Mouse (Mus musculus) layer of hippocampus, adult 18-20 months (tissue): ENCODE measurements around the gene Abcc8. TPM values are rescaled to one million over a fixed set of nuclear protein-coding genes. Genes with fewer than 3 reads are reported as not detected.
A peak's percentile ranks its signal among the peaks of the same experiment; 100 is the strongest.

ENCODE experiments used
- DNase-seq, 2 experiments: peaks; one replicate each; pipeline ENCODE4 v3.0.0; 2022; ENCODE audit warnings: low spot score in 2 of 2
- total RNA-seq, 2 experiments: library from RNA; stranded (reverse); gene quantifications; 2 replicates each; pipeline ENCODE4 v1.2.3; 2021

Abcc8 gene
- total RNA-seq, 2 experiments from 2014 or later: 41.8 to 42.8 TPM

DNA sequence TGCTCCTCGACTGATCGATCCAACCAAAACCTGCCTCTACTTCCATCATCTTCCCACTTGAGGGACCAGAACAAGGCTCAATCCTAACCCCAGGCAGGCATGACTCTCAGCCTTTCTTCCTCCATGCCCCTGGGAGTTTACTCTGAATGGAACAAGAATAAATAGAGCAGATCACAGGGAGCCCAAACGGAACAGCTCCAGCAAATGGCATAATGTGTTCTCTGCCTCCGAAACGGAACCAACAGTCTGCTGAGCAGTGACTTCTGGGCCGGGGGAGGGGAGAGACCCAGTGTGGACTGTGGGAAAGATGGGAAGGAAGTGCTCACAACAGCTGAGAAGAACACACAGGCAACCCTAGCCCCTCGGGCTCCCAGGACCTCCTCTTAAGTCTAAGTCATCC is 22.1 kb downstream of the Abcc8 start:
- peak in 1 of 2 experiments; percentile 56 for DNase-seq

DNA sequence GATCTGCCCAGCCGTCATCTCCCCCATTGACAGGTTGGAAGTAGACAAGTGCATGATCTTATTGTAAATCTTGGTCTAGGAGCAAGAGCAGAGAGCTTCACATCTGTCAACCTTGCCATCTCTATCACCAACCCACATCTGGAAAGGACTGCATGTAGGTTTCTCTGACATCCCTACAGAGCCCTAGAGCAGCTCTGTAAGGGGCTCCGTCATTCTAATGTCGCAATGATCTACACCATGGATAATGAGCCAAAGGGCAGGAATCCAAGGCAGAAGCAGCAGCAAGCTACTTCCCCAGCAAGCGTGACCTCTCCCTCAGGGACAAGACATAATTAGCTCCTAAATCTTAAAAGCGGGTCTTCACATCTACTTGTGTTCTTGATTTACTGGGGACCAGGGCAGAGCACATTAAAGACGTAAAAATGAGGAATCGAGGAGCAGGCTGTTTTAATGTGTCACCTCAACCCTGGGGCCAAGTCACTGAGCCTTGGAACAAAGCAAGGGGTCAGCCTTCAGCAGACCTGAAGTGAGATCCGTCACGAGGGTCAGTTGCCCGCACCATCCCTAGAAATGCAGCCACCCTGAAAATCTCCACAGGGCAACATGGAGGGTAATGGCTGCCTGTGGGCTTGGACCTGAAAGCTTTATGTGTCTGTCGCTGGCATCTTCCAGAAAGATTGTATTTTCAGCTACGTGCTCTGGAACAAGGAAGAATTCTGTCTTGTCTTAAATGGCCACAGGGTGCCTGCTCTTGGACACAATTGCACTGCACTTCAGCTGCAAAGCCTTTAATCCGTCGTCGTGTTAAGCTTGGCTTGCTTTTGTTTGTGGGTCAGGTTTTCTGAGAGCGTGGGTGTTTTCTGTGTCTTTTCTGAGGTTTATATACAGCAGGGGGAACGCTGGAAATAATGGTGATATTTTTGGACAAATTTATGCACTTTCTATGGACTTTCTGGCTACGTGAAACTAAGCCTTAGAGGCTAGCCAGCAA is 25.0 kb downstream of the Abcc8 start:
- no peak for DNase-seq

DNA sequence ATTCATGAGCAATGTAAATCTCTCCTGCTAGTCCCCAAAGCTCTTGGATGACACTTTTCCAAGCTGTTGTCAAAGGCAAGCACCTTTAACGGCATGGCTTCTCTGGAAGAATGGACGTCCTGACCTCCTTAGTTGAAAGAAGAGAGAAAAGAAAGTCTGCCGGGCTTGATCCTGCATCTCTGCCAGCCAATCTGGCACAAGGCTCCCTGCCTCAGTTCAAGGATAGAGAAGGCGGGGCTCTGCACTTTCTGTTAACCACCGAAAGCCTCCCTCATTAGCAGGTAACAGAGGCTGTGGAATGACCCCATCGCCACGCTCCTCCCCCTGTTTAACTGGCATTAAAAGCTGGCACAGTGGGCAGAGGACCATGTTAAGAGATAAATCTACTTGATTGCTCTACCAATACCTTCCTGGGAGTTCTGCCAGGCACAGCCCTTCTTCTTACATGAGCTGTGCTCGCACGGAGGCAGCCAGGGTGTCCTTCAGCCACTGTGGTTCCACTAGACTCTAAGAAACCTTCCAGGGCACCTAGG is 26.9 kb downstream of the Abcc8 start:
- DNase-seq: no peak

DNA sequence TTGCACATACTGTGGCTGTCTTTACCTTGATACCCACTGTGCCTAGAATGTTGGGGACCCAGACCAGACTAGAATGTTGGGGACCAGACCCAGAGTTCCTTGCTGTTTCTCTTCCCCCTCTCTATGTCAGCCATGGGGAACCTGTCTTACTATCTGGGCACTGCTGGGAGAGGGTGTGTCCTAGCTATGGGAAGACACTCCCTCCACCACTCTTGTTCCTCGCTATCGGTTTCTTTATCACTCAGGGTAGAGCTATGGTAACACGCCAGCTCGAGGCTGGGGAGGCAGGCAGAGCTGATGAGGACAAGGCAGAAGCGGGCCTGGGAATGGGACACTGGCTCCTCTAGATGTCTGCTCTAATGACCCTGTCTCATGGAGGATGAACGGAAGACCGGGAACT is 32.4 kb downstream of the Abcc8 start:
- DNase-seq: no peak

DNA sequence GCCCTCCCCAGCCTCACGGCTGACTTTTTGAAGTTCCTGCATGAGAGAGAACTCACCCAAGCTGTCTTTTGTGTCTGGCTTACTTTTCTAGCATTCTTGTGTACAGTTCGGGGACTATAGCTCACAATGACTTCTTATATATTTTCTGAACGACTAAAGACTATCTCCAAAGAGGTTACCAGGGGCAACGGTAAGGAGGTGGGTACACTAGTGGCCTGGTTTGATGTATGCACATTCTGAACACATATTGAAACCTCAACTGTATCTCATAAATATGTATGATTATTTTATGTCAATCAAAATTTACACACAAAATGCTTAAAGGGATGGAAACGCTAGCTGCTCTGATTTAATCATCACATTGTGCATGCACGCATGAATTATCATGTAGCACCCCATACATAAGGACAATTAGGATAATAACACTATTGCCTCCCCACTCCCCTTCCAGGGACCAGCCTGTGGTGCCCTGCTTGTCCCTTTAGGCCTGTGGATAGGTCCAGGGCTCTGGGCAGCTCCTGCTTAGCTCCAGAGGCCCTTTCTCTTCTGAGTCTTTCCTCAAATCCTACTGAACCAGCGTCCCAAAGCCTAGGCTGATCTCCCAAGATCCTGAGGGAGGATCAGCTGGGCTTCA is 33.0 kb downstream of the Abcc8 start:
- no peak for DNase-seq

DNA sequence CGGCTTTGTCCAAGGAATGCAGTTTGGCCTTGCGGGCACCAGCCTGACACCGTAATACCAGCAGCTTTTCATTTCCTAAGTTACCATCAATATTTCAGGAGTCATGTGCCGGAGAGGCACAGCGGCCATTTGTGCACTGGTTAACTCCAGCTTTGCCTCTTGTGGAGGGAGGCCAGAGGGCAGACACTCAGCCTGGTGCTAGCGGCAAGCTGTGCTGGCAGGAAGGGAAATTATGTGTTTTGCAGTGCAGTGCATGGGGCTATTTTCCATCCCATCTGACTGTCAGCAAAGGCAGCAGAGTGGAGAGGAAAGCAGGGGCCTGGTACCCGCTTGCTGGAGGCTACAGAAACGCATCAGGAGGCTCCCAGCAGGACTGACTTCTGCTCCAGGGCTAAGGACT is 35.8 kb downstream of the Abcc8 start:
- no peak for DNase-seq

DNA sequence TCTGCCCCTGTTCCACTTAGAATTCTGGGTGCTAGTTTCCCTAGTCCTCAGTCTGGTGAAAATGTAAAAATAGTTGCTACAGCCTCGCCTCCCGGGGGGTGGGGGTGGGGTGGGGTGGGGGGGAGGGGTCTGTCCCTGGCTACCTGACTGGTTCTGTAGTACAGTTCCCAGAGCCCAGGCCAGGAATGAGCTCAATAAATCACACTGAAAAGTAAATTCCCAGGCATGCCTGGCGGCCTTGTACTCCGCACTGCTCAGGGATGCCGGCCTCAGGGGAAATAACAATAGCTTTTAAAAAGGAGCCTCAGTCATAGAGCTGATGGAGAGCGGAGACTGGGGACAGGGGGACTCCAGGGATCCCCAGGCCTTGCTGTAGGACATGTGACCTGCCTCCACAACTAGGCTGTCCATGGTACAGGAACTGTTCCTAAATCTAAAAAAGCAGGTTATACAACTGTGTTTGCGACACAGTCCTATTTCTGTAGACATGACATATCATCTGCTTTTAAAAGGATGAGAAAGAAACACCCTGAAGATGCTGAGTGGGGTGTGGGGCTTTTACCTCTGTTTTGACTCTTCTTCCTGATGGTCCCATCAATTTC is 41.4 kb downstream of the Abcc8 start:
- DNase-seq: no peak

DNA sequence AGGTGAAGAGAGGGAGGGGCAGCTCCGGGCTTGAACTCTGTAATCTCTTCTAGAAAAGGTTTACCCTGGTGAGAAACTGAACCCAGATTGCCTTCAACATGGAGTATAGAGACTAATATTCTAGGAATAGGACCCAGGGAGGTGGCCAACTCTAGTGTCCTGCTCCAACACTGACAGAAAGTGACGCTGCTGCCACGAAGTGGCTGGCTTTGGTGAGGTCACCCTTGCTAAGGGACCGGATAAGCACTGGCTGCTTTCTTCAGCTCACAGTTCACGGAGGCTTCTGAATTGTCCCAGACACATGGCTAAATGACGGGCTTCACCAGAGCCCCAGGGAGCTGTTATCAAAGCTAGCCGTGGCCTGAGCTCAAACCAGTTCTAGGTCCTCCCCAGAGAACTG is 46.0 kb downstream of the Abcc8 start:
- DNase-seq: no peak

DNA sequence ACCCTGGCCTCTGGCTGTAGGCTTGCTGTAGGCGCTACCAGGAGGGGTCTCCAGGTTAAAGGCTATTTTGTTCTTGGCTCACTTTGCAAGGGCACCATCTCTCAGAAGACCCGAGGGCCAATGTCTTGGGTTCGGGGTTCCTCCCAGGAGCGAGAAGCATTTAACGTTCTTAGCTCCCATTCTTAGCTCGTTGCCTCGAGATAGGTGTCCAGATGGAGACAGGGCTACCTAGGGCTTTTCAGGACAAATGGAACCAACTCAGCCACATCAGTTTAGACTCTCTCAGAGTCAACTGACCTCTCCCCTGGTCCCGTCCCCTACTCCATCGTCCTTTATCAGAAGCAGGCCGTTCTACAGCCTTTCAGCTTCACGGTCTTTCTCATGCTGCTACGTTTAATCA is 47.6 kb downstream of the Abcc8 start:
- DNase-seq: no peak

DNA sequence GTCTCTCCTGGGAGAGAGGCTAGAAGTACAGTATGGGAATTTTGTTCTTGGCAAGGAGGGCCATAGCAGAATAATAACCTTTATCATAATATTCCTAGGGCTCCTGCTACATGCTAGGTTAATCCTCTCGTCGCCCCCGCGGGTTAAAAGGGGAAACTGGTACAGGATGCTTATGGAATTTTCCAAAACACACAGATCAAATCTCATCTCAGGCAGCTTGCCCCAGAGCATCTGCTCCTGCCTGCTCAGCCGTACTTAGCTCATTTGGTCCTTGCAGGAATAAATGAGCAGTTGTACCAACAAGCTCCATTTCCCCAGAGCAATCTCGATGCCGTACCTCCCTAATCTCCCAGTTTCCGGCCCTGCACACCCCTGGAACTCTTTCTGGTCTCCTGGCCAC is 48.0 kb downstream of the Abcc8 start:
- peak; percentile 52 to 79 for DNase-seq

DNA sequence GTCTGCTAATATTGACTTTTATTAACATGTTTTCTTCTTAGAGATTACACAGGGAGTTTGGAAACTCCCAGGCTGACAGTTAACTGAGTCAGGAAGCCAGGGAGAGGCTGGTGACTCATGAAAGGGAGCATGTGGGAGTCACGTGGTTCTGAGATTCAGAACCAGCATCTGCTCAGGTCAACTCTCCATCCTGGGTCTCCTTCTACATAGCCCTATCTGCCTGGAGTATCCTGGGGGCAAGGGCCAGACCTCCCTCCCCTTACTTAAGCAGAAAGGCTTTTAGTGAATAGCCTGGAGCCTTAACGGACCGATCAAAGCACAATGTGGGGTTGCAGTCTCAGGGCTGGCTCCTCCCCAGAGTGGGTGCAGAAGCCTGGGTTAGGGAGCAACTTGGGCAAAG is 48.6 kb downstream of the Abcc8 start:
- peak; percentile 51 to 81 for DNase-seq

DNA sequence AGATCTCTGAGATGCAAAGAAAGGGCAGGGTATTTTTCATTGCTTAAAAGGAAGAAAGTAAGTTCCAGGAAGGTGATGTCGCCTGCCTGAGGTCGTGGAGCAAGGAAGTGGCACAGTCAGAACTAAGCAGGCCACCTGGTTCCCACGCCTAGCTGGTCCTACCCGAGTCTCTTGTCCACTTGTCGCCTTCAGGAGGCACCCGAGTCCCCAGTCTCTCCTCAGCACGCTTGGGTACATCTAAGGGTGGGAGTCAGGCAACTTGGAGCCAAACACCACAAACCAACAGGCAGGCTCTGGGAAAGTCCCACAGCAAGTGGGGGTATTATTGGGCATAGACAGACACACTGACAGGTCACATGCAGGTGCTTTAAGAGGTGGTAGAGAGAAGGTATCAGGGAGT is 49.1 kb downstream of the Abcc8 start:
- DNase-seq: no peak

DNA sequence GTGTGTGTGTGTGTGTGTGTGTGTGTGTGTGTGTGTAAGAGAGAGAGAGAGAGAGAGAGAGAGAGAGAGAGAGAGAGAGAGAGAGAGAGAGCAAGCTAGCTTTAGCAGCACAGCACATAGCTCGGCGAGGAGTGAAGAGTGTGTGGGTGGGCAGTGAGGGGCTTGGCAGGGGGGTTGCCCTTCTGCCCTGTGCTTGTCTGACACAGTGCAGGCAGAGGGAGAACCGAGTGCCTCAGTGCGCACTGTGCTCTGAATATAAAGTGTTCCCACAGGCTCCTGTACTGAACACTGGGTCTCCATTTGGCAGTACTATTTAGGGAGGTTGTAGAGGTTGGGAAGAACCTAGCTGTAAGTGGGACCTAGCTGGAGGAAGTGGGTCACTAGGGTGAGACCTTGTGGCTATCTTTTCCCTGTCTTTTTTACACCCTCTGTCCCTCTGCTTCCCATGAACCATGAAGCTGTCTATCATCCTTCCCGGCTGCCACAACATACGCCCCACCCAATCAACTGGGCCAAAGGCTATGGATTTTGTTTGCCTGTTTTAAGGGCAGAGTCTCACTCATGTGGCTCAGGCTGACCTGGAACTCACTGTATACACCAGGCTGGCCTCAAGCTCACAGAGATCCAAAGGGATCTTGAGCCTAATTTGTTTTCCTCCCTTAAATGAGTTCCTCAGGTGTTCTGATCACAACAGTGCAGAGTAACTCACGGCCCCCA is 50.2 kb downstream of the Abcc8 start:
- DNase-seq: no peak

DNA sequence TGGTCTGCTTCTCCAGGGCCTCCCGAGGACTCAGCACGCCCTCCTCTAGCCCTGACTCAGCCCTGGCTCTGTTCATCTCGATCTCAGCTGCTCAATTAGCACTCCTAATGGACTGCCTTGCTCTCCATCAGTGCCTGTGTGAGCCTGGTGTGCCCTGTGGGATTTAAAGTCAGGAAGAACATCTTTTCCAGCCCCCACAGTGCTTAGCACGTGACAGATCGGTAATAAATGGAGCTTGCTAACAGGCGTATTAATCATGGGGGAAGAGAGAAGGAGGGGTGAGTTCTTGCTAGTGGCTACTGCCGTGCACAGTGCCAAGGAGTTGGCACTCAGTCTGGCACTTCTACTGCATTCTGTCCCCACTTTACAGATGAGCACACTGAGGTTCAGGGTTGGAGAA is 51.6 kb downstream of the Abcc8 start:
- DNase-seq: no peak

DNA sequence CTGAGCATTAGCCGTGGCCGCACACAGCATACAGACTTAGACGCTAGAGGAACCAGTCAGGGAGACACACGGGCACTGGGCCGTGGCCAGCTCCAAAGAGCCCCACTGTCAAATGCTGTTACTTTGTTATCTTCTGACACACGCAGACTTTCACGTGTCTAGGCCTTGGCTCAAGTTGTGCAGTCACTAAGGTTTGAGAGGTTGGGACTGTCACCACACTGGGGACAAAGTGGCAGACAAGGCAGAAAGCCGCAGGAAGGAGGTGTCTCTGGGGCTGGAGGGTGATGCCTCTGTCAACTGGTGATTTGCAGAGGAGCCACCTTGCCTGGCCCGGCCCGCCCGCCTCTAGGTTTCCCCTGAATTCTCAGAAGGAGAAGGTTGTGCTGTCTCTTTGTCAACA is 54.5 kb downstream of the Abcc8 start:
- no peak for DNase-seq

DNA sequence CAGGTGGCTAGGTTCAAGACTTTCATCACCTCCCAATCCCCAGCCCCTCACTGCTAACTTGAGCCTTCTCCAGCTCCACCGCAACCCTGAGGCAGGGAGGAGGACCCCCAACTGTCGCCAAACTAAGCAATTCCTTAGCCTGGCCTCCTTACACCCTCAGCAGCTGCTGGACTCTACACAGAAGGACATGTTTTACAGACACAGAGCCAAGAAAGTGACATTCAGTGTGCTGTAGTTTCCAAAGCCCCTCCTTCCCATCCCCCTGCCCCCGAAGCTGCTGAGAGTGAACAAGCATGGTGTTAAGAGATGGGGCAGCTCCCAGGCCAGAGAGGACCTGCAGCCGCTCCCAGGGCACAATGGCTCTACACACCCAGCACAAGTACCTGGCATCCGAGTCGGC is 55.4 kb downstream of the Abcc8 start:
- no peak for DNase-seq

DNA sequence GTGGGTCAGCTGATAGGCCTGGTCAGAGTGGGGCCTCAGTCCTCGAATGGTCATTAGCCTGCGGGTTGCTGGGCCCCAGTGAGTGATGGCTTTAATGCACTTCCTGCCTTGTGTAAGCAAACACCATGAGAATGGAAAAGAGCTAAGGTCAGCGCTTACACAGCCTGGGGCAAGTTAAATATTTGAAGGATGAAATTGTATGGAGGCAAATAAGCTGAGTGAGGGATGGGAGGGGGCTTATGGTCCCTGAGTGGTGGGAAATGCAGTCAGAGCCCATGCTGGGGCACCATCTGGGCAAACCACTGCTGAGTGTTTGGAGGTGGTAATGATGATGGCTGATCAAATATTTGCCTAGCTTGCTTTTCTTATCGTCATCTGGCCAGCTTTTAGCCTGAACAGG is 56.9 kb downstream of the Abcc8 start:
- no peak for DNase-seq

DNA sequence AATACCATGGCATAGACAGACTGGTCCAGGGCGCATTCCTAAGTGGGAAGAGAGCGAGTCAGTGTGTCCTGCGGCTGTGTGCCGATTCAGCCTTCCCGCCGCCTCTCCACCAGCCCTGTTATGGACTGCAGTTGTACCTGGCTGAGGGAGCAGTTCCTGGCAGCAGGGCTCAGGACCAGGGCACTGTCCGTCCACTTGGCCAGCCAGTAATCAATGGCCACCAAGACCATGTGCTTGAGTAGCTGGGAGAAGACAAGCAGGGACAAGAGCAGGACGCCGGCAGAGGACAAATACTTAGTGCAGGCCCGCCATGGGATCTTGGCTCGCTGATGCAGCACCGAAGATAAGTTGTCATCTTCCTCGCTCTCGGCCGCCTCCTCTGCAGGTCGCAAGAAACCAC is 62.8 kb downstream of the Abcc8 start:
- DNase-seq: no peak

DNA sequence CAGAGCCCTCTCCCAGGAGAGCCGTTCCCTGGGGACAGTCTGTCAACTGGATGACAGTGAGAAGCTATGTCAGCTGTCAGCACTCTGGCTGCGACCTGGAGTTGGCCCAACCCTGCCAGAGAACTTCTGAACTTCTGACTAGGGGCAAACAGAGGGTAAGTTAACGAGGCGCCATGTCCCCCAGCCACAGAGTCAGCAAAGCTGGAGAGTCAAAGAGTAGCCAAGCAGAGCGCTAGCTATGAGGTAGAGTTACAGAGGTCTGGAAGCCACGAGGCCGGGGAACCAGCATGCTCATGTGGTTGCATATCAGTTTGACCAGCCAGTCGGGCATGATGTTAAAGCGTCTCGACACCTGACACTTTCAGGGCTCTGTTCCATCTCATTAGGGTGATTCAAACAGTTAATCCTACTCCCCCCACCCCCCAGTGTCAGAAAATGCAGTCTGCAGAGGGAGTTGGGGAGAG is 63.7 kb downstream of the Abcc8 start:
- no peak for DNase-seq

DNA sequence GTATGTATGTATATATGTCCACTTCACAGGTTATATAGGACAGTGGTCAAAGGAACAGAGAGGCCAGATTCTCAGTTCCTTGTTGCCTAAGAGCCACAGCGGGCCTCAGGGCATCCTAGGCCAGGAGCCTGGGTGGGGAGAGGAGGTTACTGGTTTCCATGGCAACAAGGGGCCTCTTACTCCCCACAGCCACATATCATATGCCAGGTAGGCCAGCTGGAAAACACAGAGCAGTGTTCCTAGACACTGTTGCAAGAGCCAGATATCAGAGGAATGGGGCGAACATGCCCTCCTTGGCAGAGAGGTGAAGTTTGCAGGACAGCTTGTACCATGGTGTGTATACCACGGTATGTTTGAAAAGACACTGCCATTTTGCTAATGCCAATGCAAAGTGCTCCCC is 66.4 kb downstream of the Abcc8 start:
- no peak for DNase-seq

DNA sequence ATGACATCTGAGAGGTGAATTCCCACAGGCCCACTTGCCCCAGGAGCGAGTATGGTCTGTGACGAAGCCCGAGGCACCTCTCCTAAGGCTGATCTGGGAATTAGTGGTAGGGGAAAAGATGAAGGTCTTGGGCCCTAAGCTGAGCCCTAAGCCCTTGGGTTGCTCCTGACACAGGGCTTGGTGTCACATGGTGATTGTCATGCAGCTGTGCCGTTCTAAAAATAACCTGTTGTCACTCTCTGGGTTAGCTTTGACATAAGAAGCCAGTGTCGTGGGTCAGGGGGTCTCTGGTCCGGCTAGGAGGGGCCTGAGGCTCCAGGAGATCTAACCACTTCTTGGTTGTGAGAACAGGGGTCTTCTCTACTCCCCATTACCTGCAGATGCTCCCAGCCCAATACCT is 67.9 kb downstream of the Abcc8 start:
- DNase-seq: no peak
